Mouse (Mus musculus) megakaryocyte-erythroid progenitor cell, adult 5-6 weeks (primary cell): ENCODE results near the gene Pfkfb4. TPM values are rescaled to one million over a fixed set of nuclear protein-coding genes. Genes with fewer than 3 reads are reported as not detected.

Experiments used
- ATAC-seq: replicated peaks from 2 replicates; pipeline ENCODE4 v1.8.0; 2016; ENCODE audit warnings: mild to moderate bottlenecking, inconsistent platforms; ENCODE audit not compliant: severe bottlenecking, poor library complexity, low FRiP score, low TSS enrichment
- total RNA-seq, 2 experiments: library from RNA; stranded (forward) in 1 of 2; stranded (reverse) in 1 of 2; fragments of 200-1000, 215-1000 nt in 1 of 2; fragments of >200 nt in 1 of 2; fragmentation: Nextera tagmentation in 1 of 2; gene quantifications; 2 replicates each; pipeline ENCODE4 v1.2.3; 2014 to 2017

Pfkfb4 gene
- total RNA-seq, 2 experiments from 2014 or later, result 4.8 to 22.7 TPM

DNA sequence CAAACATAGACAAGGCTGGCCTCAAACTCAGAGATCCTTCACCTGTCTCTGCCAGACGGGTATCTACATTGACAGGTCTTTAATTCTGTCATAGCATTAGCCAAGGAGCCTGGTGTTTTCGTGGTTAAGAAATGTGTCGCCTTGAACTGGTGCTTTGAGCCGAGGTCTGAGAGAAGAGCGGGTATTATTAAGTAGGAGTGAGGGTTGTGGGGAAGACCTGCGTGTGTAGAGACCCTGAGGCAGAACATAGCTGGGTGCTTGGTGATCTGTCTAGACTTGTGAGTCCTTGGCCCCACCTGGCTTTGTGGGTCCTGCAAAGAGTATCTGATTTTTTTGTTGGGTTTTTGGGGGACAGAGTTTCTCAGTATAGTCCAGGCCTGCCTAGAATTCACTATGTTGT is 62.3 kb downstream of the Pfkfb4 start:
- no peak for ATAC-seq

DNA sequence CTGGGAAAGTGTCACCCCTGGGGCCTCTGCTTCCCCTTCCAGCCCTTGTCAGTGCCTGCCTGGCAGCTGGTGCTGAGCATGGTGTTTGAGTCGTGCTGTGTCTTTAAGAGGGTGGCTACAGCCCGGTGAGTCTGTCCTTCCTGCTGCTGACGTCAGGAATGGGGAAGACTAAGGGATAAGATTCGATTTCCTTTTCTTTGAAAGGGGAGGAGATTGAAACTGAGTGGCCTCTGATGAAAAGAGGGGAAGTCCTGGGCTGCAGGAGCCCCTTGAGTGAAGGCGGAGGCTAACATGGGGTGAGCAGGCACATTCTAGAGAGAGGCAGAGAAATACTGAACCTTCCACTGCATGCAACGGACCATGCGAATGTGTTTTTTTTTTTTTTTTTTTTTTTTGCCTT is 63.1 kb downstream of the Pfkfb4 start:
- ATAC-seq, result peak; percentile 63

DNA sequence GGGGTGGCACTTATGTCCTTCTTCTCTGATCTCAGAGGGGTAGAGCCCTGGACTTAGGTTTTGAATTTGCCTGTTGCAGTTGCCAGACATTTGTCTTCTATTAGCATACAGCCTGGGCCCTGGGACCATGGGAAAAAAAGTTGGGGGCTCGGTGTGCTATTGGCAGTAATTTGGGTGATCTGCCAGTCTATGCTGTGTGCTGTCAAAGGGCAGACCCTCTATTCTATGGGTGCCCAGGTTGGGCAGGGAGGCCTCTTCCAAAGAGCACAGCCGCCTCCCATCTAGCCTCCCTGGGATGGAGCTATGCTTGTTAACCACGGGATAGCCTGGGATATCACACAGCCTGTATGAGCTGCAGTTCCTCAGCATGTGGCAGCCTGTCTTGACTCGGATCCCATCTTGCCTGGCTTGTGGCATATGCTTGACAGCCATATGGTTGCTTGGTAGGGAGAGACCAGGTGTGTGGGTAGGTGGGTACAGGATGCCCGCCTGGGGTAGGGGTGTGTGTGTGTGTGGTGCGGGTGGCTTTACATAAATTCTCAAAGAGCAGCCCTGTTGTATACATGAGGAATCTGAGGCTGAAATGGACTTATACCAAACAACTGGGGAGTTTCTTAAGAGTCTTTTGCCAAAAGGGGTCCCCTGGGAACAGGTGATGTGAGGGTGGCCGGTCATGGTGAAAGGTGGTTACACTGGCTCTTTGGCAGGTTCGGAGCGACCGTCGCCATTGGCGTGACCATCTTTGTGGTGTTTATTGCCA is 63.9 kb downstream of the Pfkfb4 start:
- ATAC-seq, result no peak

DNA sequence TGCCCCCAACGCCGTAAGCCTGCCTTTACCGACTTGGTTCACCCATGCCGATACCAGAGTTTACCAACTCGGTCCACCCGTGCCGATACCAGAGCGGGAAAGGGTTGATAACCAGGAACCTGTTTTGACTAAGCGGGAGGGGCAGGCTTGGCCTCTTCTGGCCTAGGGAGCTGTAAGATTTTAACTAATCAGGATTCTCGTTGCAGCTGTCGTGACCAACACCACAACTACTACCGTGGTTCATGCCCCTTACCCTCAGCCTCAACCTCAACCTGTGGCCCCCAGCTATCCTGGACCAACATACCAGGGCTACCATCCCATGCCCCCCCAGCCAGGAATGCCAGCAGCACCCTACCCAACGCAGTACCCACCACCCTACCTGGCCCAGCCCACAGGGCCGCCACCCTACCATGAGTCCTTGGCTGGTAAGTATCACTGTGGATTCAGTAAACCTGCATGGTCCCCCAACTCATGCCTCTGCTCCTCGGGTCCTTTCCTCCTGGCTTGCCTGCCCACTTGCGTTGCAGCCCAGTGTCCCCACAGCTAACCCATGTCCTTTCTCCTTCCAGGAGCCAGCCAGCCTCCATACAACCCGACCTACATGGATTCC is 64.6 kb downstream of the Pfkfb4 start:
- no peak for ATAC-seq

DNA sequence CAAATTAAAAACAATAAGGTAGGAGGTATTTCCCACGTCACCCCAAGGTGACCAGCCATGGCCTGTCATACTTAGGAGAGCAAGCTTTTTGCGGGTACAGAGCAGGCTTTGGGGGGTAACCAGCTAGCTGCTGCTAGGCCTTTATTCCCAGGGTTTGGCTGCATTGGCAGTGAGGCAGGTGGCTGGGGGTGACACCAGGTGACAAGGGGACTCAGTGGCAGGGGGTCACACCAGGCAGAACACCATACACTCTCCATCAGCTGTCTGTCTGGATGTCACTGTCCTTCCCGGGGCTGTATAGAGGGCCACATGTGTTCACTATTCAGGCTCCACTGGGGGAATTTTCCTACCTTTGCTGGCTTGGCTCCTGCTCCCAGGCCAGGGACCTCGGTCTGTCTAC is 65.3 kb downstream of the Pfkfb4 start:
- ATAC-seq, result no peak

DNA sequence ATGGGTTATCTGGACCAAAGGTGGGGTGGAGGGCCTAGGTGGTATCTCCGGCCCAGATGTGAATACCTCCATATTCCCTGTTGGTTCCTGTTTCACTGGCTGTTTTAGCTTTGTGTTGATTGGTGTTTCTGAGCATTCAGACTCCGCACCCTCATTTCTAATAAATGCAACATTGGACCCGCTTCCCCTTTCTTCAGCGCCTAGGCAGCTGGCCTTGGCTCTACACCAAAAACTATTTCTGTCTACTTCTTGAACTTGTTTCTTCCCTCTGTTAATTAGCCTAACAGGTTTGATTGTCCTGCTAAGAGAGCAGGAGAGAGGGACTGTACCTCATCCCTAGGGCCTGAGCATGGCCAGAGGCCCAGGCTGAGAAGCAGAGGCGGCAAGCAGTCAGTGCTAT is 66.0 kb downstream of the Pfkfb4 start:
- no peak for ATAC-seq

DNA sequence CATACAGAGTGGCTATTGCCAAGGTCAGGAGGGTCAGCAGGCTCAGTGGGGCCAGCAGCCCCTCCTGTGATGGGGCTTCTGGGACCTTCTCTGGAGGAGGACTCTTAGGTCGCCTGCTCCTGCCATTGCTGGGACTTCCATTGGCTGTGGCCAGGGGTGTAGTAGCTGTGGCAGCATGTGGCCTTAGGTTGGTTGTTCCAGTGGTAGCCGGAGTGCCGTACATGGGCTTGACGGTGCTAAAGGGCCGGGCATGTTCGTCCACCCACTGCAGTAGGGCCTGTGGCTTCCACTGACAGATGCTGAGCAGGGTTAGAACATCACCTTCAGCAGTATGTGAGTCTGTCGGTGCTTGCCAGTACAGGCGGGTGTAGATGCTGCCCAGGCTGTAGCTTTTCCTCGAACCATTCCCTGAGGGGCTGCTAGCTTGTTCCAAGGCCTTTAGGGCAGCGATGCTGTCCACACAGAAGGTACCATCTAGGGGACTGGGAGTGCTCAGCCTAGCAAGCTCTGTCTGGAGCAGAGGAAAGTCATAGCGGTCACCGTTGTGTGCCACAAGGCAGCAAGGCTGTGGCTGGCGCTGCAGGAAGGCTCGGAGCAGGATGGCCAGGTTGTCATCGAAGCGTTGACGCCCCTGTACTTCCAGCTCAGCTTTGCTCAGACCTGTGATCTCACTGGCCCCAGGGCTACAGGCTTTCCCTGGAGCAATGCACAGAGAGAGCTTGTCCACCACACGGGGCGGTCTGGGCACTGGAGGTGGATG is 66.6 kb downstream of the Pfkfb4 start:
- ATAC-seq, result no peak

DNA sequence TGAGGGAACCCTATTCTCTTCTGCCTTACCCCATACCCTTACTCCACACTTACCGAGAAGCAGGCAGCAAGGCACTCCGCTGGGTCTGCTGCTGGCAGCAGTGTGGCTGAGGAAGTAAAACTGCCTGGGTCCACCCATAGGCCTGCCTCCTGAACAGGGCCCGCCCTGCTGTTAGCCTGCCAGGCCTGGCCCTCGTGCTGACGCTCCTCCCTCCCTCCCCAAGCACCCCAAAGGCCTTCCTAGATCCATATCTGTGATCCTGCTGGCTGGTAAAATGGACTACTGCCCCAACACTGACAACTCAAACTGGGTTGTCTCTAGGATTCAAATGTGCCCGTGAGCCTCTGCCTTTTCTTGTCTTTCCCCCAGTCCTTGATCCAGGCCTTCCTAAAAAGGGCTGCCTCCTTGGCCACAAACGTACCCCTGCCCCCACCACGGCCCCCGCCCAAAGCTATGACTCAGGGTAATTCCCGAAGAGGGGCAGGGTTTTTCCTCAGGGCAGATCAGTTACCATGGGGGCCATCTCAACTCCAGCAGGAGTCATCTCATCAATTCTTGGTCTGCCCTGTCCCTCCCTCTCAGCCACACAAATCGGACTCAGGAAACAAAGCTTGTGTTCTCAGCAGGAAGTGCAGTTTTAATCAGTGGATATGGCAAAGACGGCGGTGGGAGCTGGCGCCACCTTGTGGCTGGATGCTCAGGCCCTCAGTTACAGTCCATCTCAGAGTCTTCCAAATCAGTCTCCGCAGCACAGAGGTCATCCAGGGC is 67.7 kb downstream of the Pfkfb4 start, which contains the start of gene Trex1:
Gene Trex1 (minus strand): TSS at position 599 of the 768 bp plus-strand sequence.
- ATAC-seq, result peak; percentile 89

DNA sequence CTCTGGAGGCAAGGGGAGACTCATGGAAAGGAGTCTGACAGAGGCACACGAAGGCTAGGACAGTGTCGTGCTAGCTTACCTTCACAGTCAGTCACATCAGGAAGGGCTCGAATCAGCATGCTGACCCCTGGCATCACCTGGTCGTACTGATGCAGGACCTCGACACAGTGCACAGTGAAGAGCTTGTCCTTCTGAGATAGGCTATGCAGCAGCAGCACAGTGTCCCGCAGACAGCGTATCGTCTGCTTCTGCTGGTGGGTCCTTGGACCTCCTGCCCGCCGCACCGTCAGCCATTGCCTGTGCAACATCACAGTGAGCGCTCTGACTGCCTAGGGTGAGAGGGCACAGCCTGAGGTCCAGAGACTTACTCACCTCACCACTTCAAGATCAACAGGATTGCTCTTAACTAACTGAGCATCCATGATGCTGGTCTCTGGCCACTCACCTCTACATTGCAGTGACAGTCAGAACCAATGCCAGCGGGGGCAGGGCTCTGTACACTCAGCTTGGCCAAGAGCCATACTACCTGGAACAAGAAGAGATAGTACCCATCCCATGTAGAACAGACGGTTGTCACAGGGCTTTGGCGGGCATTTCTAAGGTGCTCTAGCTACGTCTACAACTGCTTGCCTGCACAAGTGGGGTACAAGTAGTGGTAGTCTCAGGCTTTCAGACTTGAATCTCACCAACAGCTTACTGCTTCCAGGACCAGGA is 68.8 kb downstream of the Pfkfb4 start:
- no peak for ATAC-seq

DNA sequence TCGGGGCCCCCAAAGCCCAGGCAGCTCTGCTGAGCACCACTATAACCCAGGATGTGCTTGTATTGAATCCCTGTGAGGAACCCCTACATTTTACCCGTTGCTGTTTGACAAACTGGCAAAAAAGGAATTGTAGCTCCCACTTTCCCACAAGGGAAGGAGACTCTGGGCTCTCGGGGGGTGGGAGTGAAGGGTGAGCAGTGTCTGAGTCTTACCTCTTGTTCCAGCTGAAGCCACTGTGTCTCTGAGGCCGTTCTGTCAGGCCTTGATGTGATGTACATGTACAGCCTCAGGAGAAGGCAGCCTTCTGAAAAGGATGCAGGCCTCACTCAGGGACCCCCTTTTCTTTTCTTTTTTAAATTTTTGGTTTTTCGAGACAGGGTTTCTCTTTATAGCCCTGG is 69.3 kb downstream of the Pfkfb4 start:
- ATAC-seq, result no peak

DNA sequence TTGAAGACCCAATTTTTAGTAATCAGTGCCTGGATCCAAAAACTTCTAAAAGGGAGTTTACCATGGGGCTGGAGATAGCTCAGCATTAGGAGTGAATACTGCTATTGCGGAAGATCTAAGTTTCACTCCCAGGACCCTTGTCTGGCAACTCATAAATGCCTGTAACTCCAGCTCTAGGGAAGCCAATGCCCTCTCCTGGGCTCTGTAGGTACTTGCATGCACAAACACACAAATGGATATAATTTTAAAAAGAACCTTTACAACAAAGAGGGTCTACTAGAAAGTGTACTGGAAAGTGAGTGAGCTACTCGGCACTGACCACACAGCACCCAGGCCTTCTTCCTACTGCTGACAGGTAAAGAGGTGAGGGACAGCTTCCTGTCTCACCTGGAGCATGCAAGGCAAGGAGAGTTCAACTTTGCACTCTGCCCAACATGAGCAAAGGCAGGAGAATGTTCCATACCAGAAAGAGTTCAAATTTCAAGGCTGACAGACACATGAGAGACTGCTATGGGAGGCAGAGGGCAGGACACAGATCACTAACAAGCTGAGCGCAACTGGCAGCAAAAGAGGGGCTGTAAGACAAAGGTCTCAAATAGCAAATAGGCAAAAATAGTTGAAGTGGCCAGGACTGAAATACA is 76.6 kb downstream of the Pfkfb4 start:
- no peak for ATAC-seq

DNA sequence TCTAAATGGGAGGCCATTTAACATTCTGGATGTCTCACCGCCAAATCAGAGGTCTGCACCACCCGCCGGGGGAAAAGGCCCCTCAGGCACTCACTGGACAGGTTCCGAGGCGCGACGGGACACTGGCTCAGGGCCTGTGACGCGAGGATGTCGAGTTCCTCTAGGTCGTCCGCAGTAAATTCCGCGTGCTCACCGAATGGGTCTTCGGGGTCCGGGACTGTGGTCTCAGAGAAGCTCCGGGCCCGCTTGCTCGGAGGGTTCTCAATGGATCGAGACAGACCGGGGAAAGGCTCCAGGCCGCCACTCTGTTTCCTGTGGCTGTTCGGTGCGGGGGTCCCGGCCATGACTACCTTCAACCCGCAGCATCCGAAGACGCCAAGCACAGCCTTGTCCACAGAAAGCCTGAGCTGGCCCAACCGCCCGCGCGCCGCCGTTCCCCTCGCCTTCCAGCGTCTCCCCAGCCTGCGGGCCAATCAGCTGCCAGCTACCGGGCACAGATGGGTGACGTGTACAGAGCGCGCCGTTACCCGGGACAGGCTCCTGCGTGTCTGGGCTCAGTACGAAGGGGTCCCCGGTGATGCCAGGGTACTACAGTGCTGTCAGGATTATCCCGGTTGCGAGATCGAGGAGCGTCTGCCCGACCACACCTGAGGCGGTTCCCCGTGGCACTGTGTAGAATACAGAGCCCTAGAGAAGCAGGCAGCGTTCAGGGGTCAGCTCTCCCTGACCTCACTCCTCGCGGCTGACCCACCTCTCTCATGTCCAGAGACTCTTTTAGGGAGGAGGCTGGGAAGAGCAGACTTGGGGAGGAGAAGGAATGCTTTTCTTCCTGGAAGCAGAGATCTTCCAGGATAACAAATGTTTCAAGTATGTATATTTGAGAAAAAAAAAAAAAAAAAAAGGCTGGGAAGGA is 82.3 kb downstream of the Pfkfb4 start, which contains the start of gene Atrip:
Gene Atrip (minus strand): TSS at position 464 of the 913 bp plus-strand sequence.
- peak; percentile 98 for ATAC-seq

DNA sequence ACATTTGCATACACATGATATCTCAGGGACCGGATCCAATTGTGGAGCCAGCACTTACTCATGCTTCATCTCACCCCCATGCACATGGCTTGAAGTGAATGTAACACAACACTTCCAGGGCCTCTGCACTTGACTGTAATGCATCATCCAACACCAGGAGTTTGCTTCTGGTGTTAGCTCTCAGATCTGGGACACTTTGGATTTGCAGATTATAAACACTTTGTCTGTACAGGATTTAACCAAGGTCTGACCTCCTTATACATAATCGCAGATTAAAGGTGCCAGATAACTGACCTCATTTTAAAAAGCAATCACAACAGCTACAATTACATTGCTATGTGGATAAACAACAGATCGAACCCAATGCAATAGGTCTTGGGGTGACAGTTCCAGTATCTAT is 88.9 kb downstream of the Pfkfb4 start:
- no peak for ATAC-seq

DNA sequence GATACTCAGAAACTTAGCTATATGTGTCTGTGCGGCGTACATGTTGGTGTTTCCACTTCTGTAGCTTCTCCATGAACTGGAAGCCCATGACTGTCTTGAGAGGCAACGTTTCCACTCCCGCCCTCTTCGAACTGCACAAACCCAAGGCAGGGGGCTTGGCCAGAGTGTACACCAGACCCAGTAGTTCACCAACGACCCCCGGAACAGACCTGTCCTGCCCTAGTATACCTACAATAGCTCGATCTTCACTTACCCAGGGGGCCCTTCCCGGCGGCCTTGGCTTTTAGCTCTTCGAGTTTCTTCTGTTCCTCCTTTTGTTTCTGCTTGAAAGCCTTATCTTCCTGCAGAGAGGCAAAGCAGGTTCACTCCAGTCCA is 90.2 kb downstream of the Pfkfb4 start:
- no peak for ATAC-seq
